25 mouse cellular contexts compared by ENCODE assay signal in genomic region chr2:71892741-71893349, GRCm38 (mm10). TPM values are rescaled to one million over a fixed set of nuclear protein-coding genes. Genes with fewer than 3 reads are reported as not detected.
DNase-seq lines count a peak whose midpoint lies in the region; ATAC-seq and TF ChIP-seq lines count a peak whose summit lies in the region.
"Had no signal": no experiment of that assay in that cellular context is flagged by ENCODE, and none has a peak within 500 bp of the region (broad histone marks: within the 10 kb centered on the region; RNA-seq: fewer than 3 reads in every experiment).

No protein-coding gene starts in this region.

- peaks cover 82% of the 10 kb centered on the region for H3K36me3 ChIP-seq in heart, postnatal 0 days (replicated peaks; ENCODE audit: control insufficient read depth, insufficient read depth, low read length)
- peaks cover 85% of the 10 kb centered on the region for H3K36me3 ChIP-seq in heart, embryonic 10.5 days
- 0 out of 2 replicates have a peak, but pooled peaks cover 4% of the 10 kb centered on the region for H3K36me3 ChIP-seq in lung, postnatal 0 days (ENCODE audit: insufficient read depth, low read length)

- no peaks in the 10 kb centered on the region for H3K27me3 ChIP-seq in heart, postnatal 0 days (ENCODE audit: control insufficient read depth, insufficient read depth, low read length)
- H3K27me3 ChIP-seq in heart, embryonic 10.5 days (ENCODE audit: insufficient read depth, poor library complexity, severe bottlenecking) = no peaks in the 10 kb centered on the region
- no peaks in the 10 kb centered on the region for H3K27me3 ChIP-seq in lung, postnatal 0 days (replicated peaks; ENCODE audit: insufficient read depth, low read length)
- H3K27me3 ChIP-seq: embryonic facial prominence, embryonic 12.5 days; forebrain, embryonic 12.5 days; heart, embryonic 12.5 days; limb, embryonic 13.5 days; liver, embryonic 13.5 days; megakaryocyte, embryonic 14.5 days; midbrain, embryonic 13.5 days had no signal

- 57% methylated on average over 7 of the region's 7 CpGs for WGBS in heart, postnatal 0 days
- 96% methylated on average over 7 of the region's 7 CpGs for WGBS in heart, embryonic 10.5 days
- WGBS in lung, postnatal 0 days = 71% methylated on average over 7 of the region's 7 CpGs

- H3K4me3 ChIP-seq in heart, postnatal 0 days (ENCODE audit: low read depth, low read length) = no peak overlapping the region
- no peak overlapping the region for H3K4me3 ChIP-seq in heart, embryonic 10.5 days
- no peak overlapping the region for H3K4me3 ChIP-seq in lung, postnatal 0 days (ENCODE audit: low read depth, low read length)
- H3K4me3 ChIP-seq: embryonic facial prominence, embryonic 12.5 days; forebrain, embryonic 12.5 days; heart, embryonic 12.5 days; limb, embryonic 13.5 days; liver, embryonic 13.5 days; megakaryocyte, embryonic 14.5 days; midbrain, embryonic 13.5 days had no signal

- no peaks in the 10 kb centered on the region for H3K9me3 ChIP-seq in heart, postnatal 0 days (replicated peaks; ENCODE audit: control insufficient read depth, low read length)
- no peaks in the 10 kb centered on the region for H3K9me3 ChIP-seq in heart, embryonic 10.5 days
- no peaks in the 10 kb centered on the region for H3K9me3 ChIP-seq in lung, postnatal 0 days (ENCODE audit: low read length)
- H3K9me3 ChIP-seq: embryonic facial prominence, embryonic 12.5 days; forebrain, embryonic 12.5 days; heart, embryonic 12.5 days; limb, embryonic 13.5 days; liver, embryonic 13.5 days; megakaryocyte, embryonic 14.5 days; midbrain, embryonic 13.5 days had no signal

- H3K27ac ChIP-seq in heart, postnatal 0 days (ENCODE audit: low read depth) = peak overlapping the region; percentile 11; the same call in 1 of the 2 replicates
- H3K27ac ChIP-seq in heart, embryonic 10.5 days = no peak overlapping the region
- no peak overlapping the region for H3K27ac ChIP-seq in lung, postnatal 0 days (ENCODE audit: low read length)
- H3K27ac ChIP-seq: embryonic facial prominence, embryonic 12.5 days; forebrain, embryonic 12.5 days; hindbrain, embryonic 14.5 days; limb, embryonic 13.5 days; liver, embryonic 13.5 days; midbrain, embryonic 13.5 days had no signal

- H3K9ac ChIP-seq in heart, postnatal 0 days (replicated peaks; ENCODE audit: low read depth, low read length) = no peak overlapping the region
- H3K9ac ChIP-seq in lung, postnatal 0 days (replicated peaks; ENCODE audit: low read depth) = no peak overlapping the region
- H3K9ac ChIP-seq: embryonic facial prominence, embryonic 12.5 days; forebrain, embryonic 12.5 days; heart, embryonic 12.5 days; hindbrain, embryonic 14.5 days; limb, embryonic 13.5 days; liver, embryonic 13.5 days; midbrain, embryonic 13.5 days had no signal

- TF ChIP-seq EP300 in heart, postnatal 0 days (IDR thresholded peaks at IDR 0.05; ENCODE audit: low read depth) = no peak
- TF ChIP-seq EP300 in lung, postnatal 0 days (IDR thresholded peaks at IDR 0.05) = no peak

- no peak for TF ChIP-seq CTCF in heart, postnatal 0 days (IDR thresholded peaks at IDR 0.05; ENCODE audit: low read depth)
- TF ChIP-seq CTCF in lung, postnatal 0 days (IDR thresholded peaks at IDR 0.05) = no peak

- ATAC-seq in heart, postnatal 0 days (ENCODE audit: insufficient read depth, low read depth) = no peak; the same call in 1 of the 2 replicates
- ATAC-seq in lung, postnatal 0 days = peak; percentile 62
- ATAC-seq: inflammation-experienced regulatory T-cells, adult 6 months; midbrain, embryonic 13.5 days had no signal

- no peak overlapping the region for H3K4me2 ChIP-seq in heart, postnatal 0 days (ENCODE audit: low read depth, low read length)
- H3K4me2 ChIP-seq in lung, postnatal 0 days (replicated peaks; ENCODE audit: low read depth, low read length) = no peak overlapping the region
- H3K4me2 ChIP-seq: embryonic facial prominence, embryonic 12.5 days; forebrain, embryonic 12.5 days; heart, embryonic 12.5 days; hindbrain, embryonic 14.5 days; limb, embryonic 13.5 days; liver, embryonic 13.5 days; midbrain, embryonic 13.5 days had no signal

- no peaks in the 10 kb centered on the region; the same call in 1 of the 2 replicates for H3K4me1 ChIP-seq in heart, postnatal 0 days (ENCODE audit: control insufficient read depth, insufficient read depth)
- H3K4me1 ChIP-seq in heart, embryonic 10.5 days = no peaks in the 10 kb centered on the region
- H3K4me1 ChIP-seq in lung, postnatal 0 days (ENCODE audit: insufficient read depth, low read depth, low read length) = no peaks in the 10 kb centered on the region
- H3K4me1 ChIP-seq: embryonic facial prominence, embryonic 12.5 days; heart, embryonic 12.5 days; limb, embryonic 13.5 days; megakaryocyte, embryonic 14.5 days had no signal

- DNase-seq in adrenal gland, adult 8-10 months = peak; percentile 13
- DNase-seq in adrenal gland, postnatal 25 days = no peak
- DNase-seq in heart, postnatal 0 days (ENCODE audit: low spot score) = no peak
- no peak for DNase-seq in heart, embryonic 10.5 days (ENCODE audit: low spot score)
- peak; percentile 42 for DNase-seq in adipocyte (ENCODE audit: low spot score)
- peak; percentile 21 for DNase-seq in lung, postnatal 0 days (ENCODE audit: low spot score)
- no peak for DNase-seq in ovary, postnatal 10 days (ENCODE audit: low spot score)
- no peak for DNase-seq in urinary bladder, adult 18-20 months (ENCODE audit: low spot score in 2 of 2)
- DNase-seq: cerebellum, adult 9-11 months; gastrocnemius, postnatal 36 days; heart, postnatal 36 days; kidney, adult 9 months; kidney, postnatal 4 days; liver, embryonic 13.5 days; retina, postnatal 1 day; right cerebral cortex, postnatal 25 days; spleen, adult 18-20 months had no signal

RNA-seq across cellular contexts. Expression of gene Pdk1, which starts 19.8 kb away (rescaled TPM):
- total RNA-seq in adrenal gland, adult 8-10 months (2022) = 10 to 100 TPM; 24.3 to 40.4 (median 31.7) TPM
- total RNA-seq in adrenal gland, postnatal 25 days (2021) = 33.8 and 44.4 TPM in 2 replicates
- 181 and 286 TPM in 2 replicates for total RNA-seq in heart, postnatal 0 days (2014; rRNA removed; ENCODE audit: low replicate concordance)
- polyA plus RNA-seq in heart, postnatal 0 days (2015; fragmentation: Nextera tagmentation; extraction: Ambion mirVana) = 62.8 and 65.0 TPM in 2 replicates
- polyA plus RNA-seq in heart, embryonic 10.5 days (2016; fragmentation: Nextera tagmentation; extraction: Ambion mirVana) = 88.2 and 111 TPM in 2 replicates
- polyA plus RNA-seq in lung, postnatal 0 days (2015; fragmentation: Nextera tagmentation; extraction: Ambion mirVana) = 21.1 and 21.8 TPM in 2 replicates

Comparison
In these comparisons a context has a peak if more than half of its experiments do, and no peak if none do; other contexts are left out.
1. DNase-seq: peak in adrenal gland, adult 8-10 months (single experiment), adipocyte (single experiment) and lung, postnatal 0 days (single experiment); none in adrenal gland, postnatal 25 days (single experiment), heart, postnatal 0 days (single experiment), heart, embryonic 10.5 days (single experiment), ovary, postnatal 10 days (single experiment) and urinary bladder, adult 18-20 months (0 of 2).